Mouse (Mus musculus): ENCODE measurements around the gene Rab3a.

GRCm38 (mm10) chr8:70801156-70801555 lies 46.7 kb downstream of the Rab3a start:
- no peak for TF ChIP-seq GATA1 (IDR thresholded peaks at IDR 0.05; ENCODE audit: borderline replicate concordance, low read length)
- TF ChIP-seq FLI1 (IDR thresholded peaks at IDR 0.05; ENCODE audit: low read length): no peak
